Mouse (Mus musculus): Measurements from ENCODE around the gene Psip1. TPM values are rescaled to one million over a fixed set of nuclear protein-coding genes. Genes with fewer than 3 reads are reported as not detected.

The Psip1 gene
- polyA plus RNA-seq, 1 experiment from 2014 or later: 469 TPM

DNA sequence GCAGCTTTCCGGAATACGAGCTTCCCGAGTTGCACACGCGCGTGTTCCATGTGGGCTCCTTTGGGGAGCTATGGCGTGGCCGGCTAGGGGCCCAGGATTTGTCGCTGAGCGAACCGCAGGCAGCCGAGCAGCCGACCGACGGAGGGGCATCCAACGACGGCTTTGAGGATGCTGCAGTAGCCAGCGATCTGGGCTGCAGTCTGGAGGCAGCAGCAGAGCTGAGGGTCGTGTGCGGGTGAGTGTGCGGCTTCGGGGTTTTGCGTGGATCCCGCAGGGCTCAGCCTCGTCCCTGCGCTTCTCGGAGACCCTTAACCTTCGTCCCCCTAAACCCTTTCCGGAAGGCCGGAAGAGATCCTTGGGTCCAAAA is 68.5 kb downstream of the Psip1 start:
- under 1% methylated on average over 30 of the region's 30 CpGs for WGBS
- H3K9ac ChIP-seq (ENCODE audit: low read length): peak overlapping the region; percentile 96
- H3K27ac ChIP-seq (ENCODE audit: low read depth, low read length): peak overlapping the region; percentile 48
- H3K4me1 ChIP-seq (ENCODE audit: control insufficient read depth, insufficient read depth, low read length): peaks cover 5% of the 10 kb centered on the region
- H3K27me3 ChIP-seq (ENCODE audit: control insufficient read depth, insufficient read depth, low read length): no peaks in the 10 kb centered on the region
- peak overlapping the region; percentile 95 for H3K4me3 ChIP-seq (ENCODE audit: low read depth, low read length)
- H3K36me3 ChIP-seq (ENCODE audit: control insufficient read depth, insufficient read depth, low read length): no peaks in the 10 kb centered on the region
- H3K9me3 ChIP-seq (ENCODE audit: control insufficient read depth, low read length): no peaks in the 10 kb centered on the region; the same call in 1 of the 2 replicates
- DNase-seq (ENCODE audit: low spot score, missing footprints): no peak
- H3K4me2 ChIP-seq: peak overlapping the region; percentile 53
- ATAC-seq (ENCODE audit: low FRiP score): no peak

DNA sequence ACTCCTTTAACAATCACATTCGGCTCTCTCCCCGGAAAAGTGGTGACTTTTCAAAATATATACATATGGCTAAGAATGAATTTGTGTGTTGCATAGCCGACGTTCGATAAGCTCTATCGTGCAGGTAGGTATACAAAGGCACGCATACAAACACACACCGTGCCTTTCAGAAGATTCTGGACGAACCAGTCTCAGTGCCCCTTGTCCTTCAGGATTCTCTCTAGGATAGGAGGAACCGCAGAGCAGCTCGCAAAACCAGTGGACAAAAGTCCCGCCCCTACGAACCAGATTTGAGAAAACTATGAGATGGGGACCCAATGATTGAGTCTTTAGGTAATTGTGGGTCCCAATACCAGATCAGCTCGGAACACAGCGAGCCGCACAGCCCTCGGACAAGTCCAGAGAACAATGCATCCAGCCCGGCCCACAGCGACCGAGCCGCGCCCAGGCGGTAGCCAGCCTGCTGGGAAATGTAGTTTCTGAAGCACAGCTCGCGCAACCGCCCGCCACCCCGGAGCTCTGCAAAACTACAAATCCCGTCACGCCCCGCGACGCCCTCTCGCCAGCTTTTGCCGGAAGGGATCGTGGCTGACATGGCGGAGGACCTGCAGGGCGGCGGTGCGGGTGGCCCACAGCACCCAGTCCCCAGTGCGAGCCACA is 69.0 kb downstream of the Psip1 start, which contains the start of gene Snapc3:
Gene Snapc3 (plus strand): TSS at position 565 of the 660 bp plus-strand sequence.
- peak within 1 kb of the TSS; percentile 53 for H3K4me2 ChIP-seq
- H3K27me3 ChIP-seq (ENCODE audit: control insufficient read depth, insufficient read depth, low read length): no peaks in the 10 kb centered on the region
- H3K9ac ChIP-seq (ENCODE audit: low read length): peak within 1 kb of the TSS; percentile 96
- no peaks in the 10 kb centered on the region for H3K36me3 ChIP-seq (ENCODE audit: control insufficient read depth, insufficient read depth, low read length)
- ATAC-seq (ENCODE audit: low FRiP score) (peak; percentile 100), DNase-seq (ENCODE audit: low spot score, missing footprints) (peak; percentile 99)
- no peaks in the 10 kb centered on the region; the same call in 1 of the 2 replicates for H3K9me3 ChIP-seq (ENCODE audit: control insufficient read depth, low read length)
- peaks cover 5% of the 10 kb centered on the region for H3K4me1 ChIP-seq (ENCODE audit: control insufficient read depth, insufficient read depth, low read length)
- H3K4me3 ChIP-seq (ENCODE audit: low read depth, low read length): peak within 1 kb of the TSS; percentile 95
- peak within 1 kb of the TSS; percentile 70 for H3K27ac ChIP-seq (ENCODE audit: low read depth, low read length)
- 2% methylated on average over 41 of the region's 41 CpGs for WGBS

DNA sequence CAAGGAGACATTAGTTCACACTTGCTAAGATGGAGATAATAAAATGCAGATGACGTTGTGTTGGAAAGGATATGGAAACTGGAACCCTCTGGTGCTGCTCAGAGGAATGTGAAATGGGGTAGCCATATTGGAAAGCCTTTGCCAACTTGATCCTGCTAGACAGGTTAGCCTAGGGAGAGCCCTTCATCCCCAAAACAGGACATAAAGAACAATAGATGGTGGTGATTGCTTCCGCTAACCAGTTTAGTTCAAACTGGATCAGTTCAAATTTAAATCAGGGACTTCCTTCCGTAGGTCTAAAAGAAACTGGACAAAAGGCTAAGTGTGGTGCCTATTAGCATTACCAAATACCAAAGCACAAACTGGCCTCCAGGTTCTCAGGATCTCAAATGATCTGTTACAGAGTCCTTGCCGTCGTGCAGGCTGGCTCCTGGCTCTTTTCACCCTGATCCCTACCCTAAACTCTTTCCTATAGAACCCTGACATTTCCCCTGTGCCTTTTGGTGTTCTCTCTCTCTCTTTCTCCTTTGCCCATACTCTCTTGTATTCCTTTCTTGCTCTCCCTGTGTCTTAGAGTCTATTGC is 71.9 kb downstream of the Psip1 start:
- H3K4me2 ChIP-seq: no peak overlapping the region
- H3K4me1 ChIP-seq (ENCODE audit: control insufficient read depth, insufficient read depth, low read length): peaks cover 5% of the 10 kb centered on the region
- H3K4me3 ChIP-seq (ENCODE audit: low read depth, low read length): no peak overlapping the region
- no peaks in the 10 kb centered on the region; the same call in 1 of the 2 replicates for H3K9me3 ChIP-seq (ENCODE audit: control insufficient read depth, low read length)
- H3K27me3 ChIP-seq (ENCODE audit: control insufficient read depth, insufficient read depth, low read length): no peaks in the 10 kb centered on the region
- no peak overlapping the region for H3K9ac ChIP-seq (ENCODE audit: low read length)
- ATAC-seq (ENCODE audit: low FRiP score) (no peak), DNase-seq (ENCODE audit: low spot score, missing footprints) (peak; percentile 39)
- no peaks in the 10 kb centered on the region for H3K36me3 ChIP-seq (ENCODE audit: control insufficient read depth, insufficient read depth, low read length)
- WGBS: 76% methylated on average over 5 of the region's 5 CpGs
- no peak overlapping the region for H3K27ac ChIP-seq (ENCODE audit: low read depth, low read length)

DNA sequence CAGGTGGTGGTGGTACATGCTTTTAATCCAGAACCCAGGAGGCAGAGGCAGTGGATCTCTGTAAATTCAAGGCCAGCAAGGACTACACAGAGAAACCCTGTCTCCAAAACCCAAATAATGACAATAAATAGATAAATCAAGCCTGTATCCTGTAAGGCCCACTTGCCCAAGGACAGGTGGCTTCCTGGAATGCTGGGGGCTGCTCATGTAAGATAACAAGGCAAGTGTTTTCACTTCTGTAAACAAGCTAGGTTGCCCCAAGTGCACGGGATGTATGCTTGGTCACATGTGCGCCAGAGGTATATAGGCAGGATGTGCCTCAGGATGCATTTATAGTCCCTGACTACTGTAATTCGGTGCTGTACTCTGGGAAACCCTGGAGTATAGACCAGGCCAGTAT is 74.2 kb downstream of the Psip1 start:
- no peak for ATAC-seq (ENCODE audit: low FRiP score)
- Histone ChIP-seq H3K4me1 (ENCODE audit: control insufficient read depth, insufficient read depth, low read length) (no peaks in the 10 kb centered on the region), H3K27me3 (ENCODE audit: control insufficient read depth, insufficient read depth, low read length) (no peaks in the 10 kb centered on the region), H3K9me3 (ENCODE audit: control insufficient read depth, low read length) (peaks cover 6% of the 10 kb centered on the region; the same call in 1 of the 2 replicates), H3K4me3 (ENCODE audit: low read depth, low read length) (no peak overlapping the region), H3K4me2 (no peak overlapping the region), H3K36me3 (ENCODE audit: control insufficient read depth, insufficient read depth, low read length) (no peaks in the 10 kb centered on the region), H3K9ac (ENCODE audit: low read length) (no peak overlapping the region), H3K27ac (ENCODE audit: low read depth, low read length) (no peak overlapping the region)
- DNase-seq (ENCODE audit: low spot score, missing footprints): peak; percentile 45
- WGBS: 82% methylated on average over 3 of the region's 3 CpGs

DNA sequence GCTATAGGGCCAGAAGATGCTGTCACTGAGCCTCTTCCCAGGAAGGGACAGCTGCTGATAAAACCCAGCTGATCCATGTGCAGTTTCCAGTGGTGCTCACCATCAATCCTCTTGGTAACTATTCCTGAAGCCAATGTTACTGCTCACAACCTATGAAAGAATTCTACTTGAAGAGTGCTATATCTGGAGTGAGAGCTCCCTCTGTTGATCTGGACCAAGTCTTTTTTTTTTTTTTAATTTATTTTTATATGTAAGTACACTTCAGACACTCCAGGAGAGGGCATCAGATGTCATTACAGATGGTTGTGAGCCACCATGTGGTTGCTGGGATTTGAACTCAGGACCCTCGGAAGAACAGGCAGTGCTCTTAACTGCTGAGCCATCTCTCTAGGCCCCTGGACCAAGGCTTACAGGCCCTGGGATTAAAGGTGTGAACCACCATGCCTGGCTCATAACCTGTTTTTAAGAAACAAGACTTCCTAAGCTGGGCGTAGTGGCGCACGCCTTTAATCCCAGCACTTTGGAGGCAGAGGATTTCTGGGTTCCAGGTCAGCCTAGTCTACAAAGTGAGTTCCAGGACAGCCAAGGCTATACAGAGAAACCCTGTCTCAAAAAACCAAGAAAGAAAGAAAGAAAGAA is 76.3 kb downstream of the Psip1 start:
- Histone ChIP-seq H3K9ac (ENCODE audit: low read length) (no peak overlapping the region), H3K4me2 (no peak overlapping the region), H3K36me3 (ENCODE audit: control insufficient read depth, insufficient read depth, low read length) (no peaks in the 10 kb centered on the region), H3K27me3 (ENCODE audit: control insufficient read depth, insufficient read depth, low read length) (no peaks in the 10 kb centered on the region), H3K4me1 (ENCODE audit: control insufficient read depth, insufficient read depth, low read length) (no peaks in the 10 kb centered on the region), H3K9me3 (ENCODE audit: control insufficient read depth, low read length) (peaks cover 6% of the 10 kb centered on the region; the same call in 1 of the 2 replicates), H3K4me3 (ENCODE audit: low read depth, low read length) (no peak overlapping the region), H3K27ac (ENCODE audit: low read depth, low read length) (no peak overlapping the region)
- ATAC-seq (ENCODE audit: low FRiP score): no peak
- DNase-seq (ENCODE audit: low spot score, missing footprints): peak; percentile 31
- 92% methylated on average over 4 of the region's 4 CpGs for WGBS

DNA sequence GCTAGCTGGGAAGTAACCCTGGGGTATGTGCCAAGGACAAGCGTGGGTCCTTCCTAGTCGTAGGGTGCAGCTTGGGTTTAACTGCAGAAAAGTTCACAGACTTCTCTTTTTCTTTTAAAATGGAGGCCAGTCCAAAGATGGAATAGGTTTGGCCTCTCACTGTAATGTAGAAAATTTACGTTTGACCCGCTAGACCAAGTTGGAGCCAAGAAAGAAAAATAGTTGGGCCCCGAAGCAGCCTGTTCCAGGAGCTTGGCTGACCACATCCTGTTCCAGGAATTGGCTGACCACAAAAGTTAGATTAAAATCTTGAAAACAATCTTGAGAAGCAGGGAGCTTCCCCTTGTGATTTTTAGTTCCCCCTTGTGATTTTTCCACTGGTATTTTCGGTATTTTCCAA is 78.6 kb downstream of the Psip1 start:
- Histone ChIP-seq H3K9ac (ENCODE audit: low read length) (no peak overlapping the region), H3K4me3 (ENCODE audit: low read depth, low read length) (no peak overlapping the region), H3K27ac (ENCODE audit: low read depth, low read length) (no peak overlapping the region), H3K4me2 (no peak overlapping the region), H3K36me3 (ENCODE audit: control insufficient read depth, insufficient read depth, low read length) (no peaks in the 10 kb centered on the region), H3K27me3 (ENCODE audit: control insufficient read depth, insufficient read depth, low read length) (no peaks in the 10 kb centered on the region), H3K9me3 (ENCODE audit: control insufficient read depth, low read length) (peaks cover 6% of the 10 kb centered on the region; the same call in 1 of the 2 replicates), H3K4me1 (ENCODE audit: control insufficient read depth, insufficient read depth, low read length) (no peaks in the 10 kb centered on the region)
- DNase-seq (ENCODE audit: low spot score, missing footprints): peak; percentile 73
- 93% methylated on average over 6 of the region's 6 CpGs for WGBS
- ATAC-seq (ENCODE audit: low FRiP score): no peak

Other genes starting within 250 kb of the Psip1 start
- 1.9 and 2.1 TPM in 2 replicates for gene Ttc39b, start 162.2 kb downstream of the Psip1 start, polyA plus RNA-seq (2014; fragmentation: Nextera tagmentation; extraction: Ambion mirVana)
- gene Snapc3, start 68.7 kb downstream of the Psip1 start, polyA plus RNA-seq (2014; fragmentation: Nextera tagmentation; extraction: Ambion mirVana): 75.2 and 83.0 TPM in 2 replicates
- gene Ccdc171, start 39.1 kb upstream of the Psip1 start, polyA plus RNA-seq (2014; fragmentation: Nextera tagmentation; extraction: Ambion mirVana): 4.1 and 5.0 TPM in 2 replicates